Mouse (Mus musculus): ENCODE measurements around the gene Serp1.

DNA sequence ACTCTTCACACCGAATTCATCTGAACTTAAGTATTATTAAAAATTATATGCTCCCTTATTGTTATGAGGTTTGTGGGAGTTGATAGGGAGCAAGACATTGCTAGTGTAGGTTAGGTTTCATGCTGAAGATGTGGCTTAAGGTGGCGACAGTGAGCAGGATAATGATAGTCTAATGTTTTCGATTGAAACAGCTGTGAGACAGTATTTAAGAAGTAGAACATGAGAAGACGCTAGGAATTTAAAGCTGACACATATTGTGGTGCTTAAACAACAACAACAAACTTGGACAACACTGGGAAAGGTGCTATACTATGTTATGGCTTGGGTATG, 681 bp upstream of the Serp1 start:
- no peak for TF ChIP-seq USF1 (IDR thresholded peaks at IDR 0.05; ENCODE audit: low read depth)
- TF ChIP-seq CTCF (IDR thresholded peaks at IDR 0.05; ENCODE audit: control insufficient read depth, insufficient read depth, insufficient read length): no peak
- no peak for TF ChIP-seq MYOG (IDR thresholded peaks at IDR 0.05; ENCODE audit: control insufficient read depth, extremely low read depth, insufficient read length)
